Mouse (Mus musculus) v-Abl transformed pro-B cells (cell line): Measurements from ENCODE around the gene Gm6993.

Experiments used
- in situ Hi-C, 2 experiments: fragments of 400-800 bp; cut with MboI; formaldehyde crosslinking; loops; one replicate each; pipeline ENCODE4 v1.15.1; 2025; ENCODE audit not compliant: unreplicated experiment in 2 of 2

The Gm6993 gene

GRCm38 (mm10) chr12:31239031-31239583 is 1.5 kb upstream of the Gm6993 start:
- in situ Hi-C loops, result no loop called here

DNA sequence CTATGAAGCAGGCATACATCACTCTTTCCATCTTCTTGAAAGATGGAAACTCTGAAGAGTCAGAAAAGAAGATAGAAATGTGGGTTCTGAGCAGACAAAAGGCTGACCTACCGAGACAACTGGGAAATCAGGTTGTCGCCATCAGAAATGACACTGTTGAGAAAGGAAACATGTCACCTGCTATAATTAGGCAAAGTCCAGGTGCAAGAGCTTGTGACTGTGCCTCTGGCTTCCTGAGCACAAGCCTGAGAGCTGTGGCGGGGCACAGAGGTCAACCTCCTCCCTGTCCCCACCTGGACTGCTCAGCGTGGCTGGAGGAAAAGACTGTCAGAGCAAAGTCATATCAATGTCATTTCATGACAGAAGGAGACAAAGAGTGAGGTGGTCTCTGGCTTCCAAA is 772 bp upstream of the Gm6993 start:
- in situ Hi-C loops, result no loop called here

DNA sequence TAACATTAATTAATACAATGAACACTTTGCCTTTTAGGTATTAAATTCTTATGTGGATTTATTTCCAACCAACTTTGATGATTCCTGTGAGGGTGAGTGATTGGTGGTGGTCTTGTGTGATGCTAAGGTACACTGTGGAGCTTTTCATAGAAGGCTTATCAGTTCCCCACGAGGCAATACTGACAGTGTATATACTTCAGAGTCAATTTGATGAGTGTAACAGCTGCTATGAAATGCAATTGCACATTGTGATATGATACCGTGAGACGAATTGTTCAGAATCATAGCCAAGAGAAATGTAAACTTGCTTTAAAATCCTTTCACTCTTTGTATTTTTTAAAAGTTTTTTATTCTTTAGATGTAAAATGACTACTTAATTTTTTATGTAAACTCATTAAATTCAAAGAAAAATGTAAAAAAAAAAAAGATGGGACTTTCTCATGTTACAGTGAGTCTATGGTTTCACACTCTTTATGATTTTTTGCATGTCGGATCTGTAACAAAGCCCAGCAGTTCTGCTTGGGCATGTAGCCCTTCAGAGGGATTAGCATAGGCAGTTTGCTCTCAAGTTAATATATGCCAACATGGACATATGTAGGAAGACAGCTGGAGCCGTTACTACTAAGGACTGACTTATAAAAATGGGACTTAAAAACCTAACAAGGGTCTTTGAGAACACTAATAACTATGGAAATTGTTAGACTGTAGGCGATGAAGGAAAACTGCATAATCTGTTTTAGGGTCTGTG is 1.2 kb downstream of the Gm6993 start:
- in situ Hi-C loops, result no loop called here

- in situ Hi-C loops, result no loop called here
These were observed 3.4 kb downstream of the Gm6993 start for GRCm38 (mm10) chr12:31244001-31244400.

DNA sequence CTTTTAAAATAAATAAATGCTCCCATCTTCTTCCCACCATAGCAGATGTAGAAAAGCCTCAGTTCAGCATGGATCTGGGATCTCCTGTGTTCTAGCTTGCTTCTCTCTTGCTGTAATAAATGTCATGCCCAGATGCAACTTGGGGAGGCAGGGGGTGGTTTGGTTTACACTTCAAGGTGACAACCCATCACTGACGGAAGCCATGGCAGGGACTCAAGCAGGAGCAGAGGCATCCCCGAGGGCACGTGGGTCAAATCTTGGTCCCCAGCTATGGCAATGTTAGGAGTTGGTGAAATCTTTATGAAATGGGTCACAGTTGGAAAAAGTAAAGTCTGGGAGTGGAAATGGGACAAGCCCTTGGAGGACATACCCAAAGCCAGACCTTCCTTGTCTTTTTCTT is 4.1 kb downstream of the Gm6993 start:
- in situ Hi-C loops, result no loop called here

DNA sequence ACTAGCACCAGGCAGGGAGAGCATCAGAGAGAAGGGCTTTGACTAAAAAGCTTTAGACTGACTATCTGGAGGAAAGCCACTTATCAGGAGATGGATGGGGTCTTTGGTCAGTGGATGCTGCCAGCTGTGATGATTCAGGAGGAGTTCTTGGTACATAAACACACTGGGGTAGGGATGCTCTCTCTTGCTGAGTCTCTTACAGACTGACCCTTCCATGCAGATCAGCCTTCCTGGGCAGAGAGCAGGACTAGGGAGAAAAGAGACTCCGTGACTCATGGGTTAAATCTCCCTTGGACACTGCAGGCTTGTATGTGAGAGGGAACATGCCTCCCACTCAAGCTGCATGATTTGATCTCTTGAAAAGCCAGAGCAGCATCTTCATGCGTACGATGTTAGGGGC is 5.6 kb downstream of the Gm6993 start:
- in situ Hi-C loops, result no loop called here

DNA sequence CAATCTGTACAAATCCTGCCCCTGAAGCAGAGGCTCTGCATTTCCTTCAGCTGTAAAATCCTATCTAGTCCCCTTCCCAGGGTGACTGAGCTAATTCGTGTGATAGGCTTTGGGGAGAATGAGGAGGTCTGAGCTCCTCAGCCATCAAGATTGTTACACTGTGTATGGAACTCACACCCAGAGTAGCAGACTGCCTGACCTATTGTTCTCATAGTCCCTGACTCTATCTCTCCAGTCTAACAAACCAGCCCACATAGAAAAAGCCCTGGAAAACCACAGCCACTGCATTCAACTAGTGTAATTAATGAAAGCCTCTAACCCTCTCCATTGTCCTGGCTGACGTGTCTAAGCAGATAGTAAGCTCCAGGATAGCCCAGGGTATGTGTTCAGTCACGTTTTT is 6.0 kb downstream of the Gm6993 start:
- in situ Hi-C loops, result no loop called here

DNA sequence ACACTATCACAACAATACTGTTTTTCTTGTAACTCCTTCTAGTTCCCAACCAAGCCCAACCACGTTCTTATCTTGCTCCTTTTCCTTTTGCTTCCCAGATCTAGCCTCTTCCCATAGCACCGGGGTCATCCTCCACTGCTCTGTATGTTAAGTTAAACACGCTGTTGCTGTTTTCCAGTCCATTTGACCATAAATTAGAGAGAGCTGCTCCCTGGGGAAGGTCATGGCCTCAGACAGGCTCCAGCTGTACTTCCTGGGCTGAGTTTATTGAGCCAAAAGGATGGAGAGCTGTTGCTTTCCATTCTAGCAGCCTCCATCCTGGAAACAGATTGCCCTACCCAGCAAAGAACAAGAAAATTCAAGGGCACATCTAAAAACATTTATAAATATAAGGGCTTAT is 7.6 kb downstream of the Gm6993 start:
- in situ Hi-C loops, result no loop called here

- in situ Hi-C loops, result no loop called here
These were observed 8.1 kb downstream of the Gm6993 start for GRCm38 (mm10) chr12:31248681-31249080.

- in situ Hi-C loops, result no loop called here
These were observed 11.7 kb downstream of the Gm6993 start for GRCm38 (mm10) chr12:31252259-31252658.

DNA sequence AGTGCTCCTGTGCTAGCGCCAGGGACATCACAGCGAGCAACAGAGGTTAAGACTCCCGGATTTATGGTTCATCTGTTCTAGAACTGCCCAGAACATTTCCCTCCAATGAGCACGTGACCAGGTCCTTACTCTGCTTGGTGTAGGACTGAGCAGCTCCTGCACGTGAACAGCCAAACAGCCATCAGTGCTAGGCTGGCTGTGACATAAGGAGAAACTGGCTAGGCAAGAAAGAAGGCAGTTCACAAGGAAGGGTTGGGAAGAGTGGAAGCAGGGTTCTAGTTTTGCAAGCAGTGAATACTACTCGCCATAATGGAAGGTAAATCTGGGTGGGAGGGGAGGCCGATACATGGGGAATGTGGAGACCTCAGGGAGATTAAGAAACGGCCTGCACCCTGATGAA is 14.4 kb downstream of the Gm6993 start:
- in situ Hi-C loops, result no loop called here

DNA sequence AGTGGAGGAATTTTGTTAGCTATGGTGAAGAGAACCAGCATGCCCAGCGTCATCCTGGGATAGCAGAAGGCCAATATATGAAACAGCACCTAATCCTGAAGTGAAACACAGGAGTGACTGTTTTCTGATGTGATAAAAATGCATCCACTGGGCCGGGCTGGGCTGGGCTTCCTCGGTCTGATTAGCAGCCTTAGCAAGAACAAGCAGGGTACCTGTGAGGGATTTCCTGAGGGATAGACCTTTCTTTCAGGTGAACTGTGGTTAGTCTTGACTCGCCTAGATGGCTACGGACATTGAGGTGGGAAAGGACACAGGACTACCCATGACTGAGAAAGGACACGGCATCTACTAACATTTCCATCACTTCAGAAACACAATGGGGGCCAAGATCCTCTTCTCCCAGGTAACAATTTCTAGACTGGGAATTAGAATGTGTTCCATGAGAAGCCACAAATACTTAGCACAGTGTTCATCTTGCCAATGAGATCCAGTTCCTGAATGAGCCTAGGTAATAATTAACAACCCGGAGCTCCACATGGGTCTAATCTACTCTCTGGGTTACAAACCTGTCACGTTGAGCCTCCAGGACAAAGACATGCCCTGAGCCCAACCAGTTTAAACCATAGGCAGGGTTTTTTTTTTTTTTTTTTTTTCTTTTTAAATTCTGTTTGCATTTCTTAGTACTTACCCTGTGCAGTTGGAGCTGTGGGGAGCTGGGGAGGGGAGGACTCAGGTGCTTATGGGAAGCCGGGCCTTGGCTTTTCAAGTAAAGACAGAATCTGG is 15.7 kb downstream of the Gm6993 start:
- in situ Hi-C loops, result no loop called here

DNA sequence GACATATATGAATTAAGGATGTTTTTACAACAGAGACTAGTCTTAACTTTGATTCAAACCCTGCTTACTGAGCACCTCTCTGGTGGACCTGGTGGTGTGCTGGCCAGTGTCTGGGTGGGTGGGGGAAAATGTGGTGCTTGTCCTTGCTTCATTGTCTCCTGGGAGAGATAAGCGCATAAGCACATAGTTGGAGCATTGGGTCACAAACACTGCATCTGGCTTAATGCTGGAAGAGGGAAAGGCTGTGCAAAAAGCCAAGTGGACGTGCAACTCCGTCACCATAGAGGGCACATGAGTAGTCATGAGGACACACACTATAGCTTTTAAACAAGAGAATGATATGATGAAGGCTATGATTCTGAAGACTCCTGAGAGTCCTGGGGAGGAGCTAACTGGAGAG is 21.3 kb downstream of the Gm6993 start:
- in situ Hi-C loops, result no loop called here

DNA sequence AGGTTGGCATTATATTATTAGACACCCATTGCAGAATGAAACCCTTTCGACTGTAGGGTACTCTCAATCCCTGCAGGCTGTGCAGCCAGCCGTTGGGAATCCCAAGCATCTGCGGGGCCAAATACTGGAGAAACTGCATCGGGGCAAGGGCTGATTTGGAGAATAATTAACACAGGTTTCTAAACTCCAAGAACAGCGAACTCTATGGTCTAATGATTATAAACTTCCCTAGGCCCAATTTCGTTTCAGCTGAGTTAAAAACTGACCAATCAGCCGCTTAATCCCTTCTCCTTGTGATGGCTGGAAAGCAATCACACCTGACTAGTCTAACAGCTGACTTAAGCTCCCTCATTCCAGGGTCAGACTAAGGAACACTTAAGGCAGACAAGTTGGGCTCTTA is 23.4 kb downstream of the Gm6993 start:
- in situ Hi-C loops, result no loop called here

- in situ Hi-C loops, result no loop called here
These were observed 24.6 kb downstream of the Gm6993 start, which contains the start of gene Lamb1 for GRCm38 (mm10) chr12:31265005-31265721. Gene Lamb1 (plus strand): TSS chr12:31265234.

GRCm38 (mm10) chr12:31265722-31266431 is 25.3 kb downstream of the Gm6993 start:
- in situ Hi-C loops, result no loop called here

DNA sequence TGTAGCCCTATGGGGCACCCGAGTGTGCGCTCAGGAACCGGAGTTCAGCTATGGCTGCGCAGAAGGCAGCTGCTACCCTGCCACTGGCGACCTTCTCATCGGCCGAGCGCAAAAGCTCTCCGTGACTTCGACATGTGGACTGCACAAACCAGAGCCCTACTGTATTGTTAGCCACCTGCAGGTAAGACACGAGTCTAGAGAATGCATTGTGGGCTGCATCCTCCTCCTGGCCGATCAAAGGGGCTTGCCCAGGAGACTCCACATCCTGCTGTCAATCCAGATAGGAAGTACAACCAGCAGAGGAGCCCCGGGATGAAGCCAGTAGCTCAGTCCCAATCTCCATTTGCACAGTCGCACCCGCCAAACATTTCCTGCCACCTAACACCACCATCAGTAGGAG is 26.1 kb downstream of the Gm6993 start:
- in situ Hi-C loops, result no loop called here

DNA sequence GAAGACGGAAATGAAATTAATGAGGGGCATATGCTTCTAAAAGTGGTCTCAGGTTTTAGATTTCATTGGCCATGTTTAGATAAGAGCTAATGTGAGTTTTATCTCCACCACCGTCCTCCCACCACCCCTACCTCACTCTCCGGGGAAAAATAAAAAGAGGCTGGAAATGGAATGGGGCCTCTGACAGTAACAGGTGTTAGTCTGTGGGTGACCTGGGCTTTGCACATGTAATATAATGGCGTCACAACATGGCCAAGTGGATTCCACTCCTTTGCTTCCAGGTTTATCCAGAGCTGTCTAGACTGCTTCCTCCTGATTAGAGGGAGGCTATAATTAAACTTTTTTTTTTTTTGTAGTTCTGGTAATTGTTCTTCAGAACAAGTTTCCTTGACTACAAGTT is 26.8 kb downstream of the Gm6993 start:
- in situ Hi-C loops, result no loop called here

- in situ Hi-C loops, result no loop called here
These were observed 27.7 kb downstream of the Gm6993 start for GRCm38 (mm10) chr12:31268315-31268714.

DNA sequence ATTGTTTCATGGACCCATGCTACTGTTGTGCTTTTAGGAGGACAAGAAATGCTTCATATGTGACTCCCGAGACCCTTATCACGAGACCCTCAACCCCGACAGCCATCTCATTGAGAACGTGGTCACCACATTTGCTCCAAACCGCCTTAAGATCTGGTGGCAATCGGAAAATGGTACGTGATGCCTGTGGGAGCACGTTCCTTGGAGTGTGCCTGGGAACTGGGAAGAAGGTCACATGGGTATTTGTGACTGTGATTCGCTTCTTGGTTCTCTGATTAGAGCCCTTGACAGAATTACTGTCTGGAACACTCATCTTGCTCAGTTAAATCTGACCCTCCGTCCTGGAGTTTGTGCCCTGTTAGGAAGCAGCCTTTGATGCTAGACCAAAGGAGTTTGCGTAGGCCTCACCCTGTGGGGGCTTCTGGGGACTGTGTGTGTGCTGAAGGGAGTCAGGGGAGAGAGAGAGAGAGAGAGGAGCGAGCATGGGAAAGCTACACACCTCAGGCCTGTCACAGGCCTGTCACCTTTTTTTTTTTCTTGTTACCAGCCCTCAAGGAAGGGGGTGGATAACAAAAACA is 28.5 kb downstream of the Gm6993 start:
- in situ Hi-C loops, result no loop called here
